Mouse (Mus musculus): Measurements from ENCODE around the gene Cdkl5. TPM values are rescaled to one million over a fixed set of nuclear protein-coding genes. Genes with fewer than 3 reads are reported as not detected.

Gene Cdkl5
- total and polyA plus RNA-seq, 2 experiments from 2014 or later: 1.7 to 3.3 TPM

- Histone ChIP-seq H3K4me2 (ENCODE audit: low read depth, low read length) (no peak overlapping the region), H3K9ac (replicated peaks; ENCODE audit: low read depth, low read length) (no peak overlapping the region), H3K4me1 (ENCODE audit: control insufficient read depth, insufficient read depth) (no peaks in the 10 kb centered on the region), H3K4me3 (ENCODE audit: low read depth, low read length) (no peak overlapping the region), H3K27me3 (ENCODE audit: control insufficient read depth, insufficient read depth, low read length) (no peaks in the 10 kb centered on the region), H3K27ac (ENCODE audit: low read depth) (no peak overlapping the region), H3K36me3 (replicated peaks; ENCODE audit: control insufficient read depth, insufficient read depth, low read length) (no peaks in the 10 kb centered on the region), H3K9me3 (replicated peaks; ENCODE audit: control insufficient read depth, low read length) (no peaks in the 10 kb centered on the region)
- DNase-seq (ENCODE audit: low spot score) (no peak), ATAC-seq (ENCODE audit: insufficient read depth, low read depth) (no peak)
- 82% methylated on average over 1 of the region's 1 CpGs for WGBS
- TF ChIP-seq CTCF (IDR thresholded peaks at IDR 0.05; ENCODE audit: low read depth): no peak
- TF ChIP-seq EP300 (IDR thresholded peaks at IDR 0.05; ENCODE audit: low read depth): no peak
Observed at GRCm38 (mm10) chrX:161018179-161018578, 23.7 kb upstream of the Cdkl5 start.

- ATAC-seq (ENCODE audit: insufficient read depth, low read depth) (no peak), DNase-seq (ENCODE audit: low spot score) (no peak)
- Histone ChIP-seq H3K4me2 (ENCODE audit: low read depth, low read length) (no peak overlapping the region), H3K27me3 (ENCODE audit: control insufficient read depth, insufficient read depth, low read length) (no peaks in the 10 kb centered on the region), H3K4me3 (ENCODE audit: low read depth, low read length) (no peak overlapping the region), H3K4me1 (ENCODE audit: control insufficient read depth, insufficient read depth) (no peaks in the 10 kb centered on the region), H3K9me3 (replicated peaks; ENCODE audit: control insufficient read depth, low read length) (no peaks in the 10 kb centered on the region), H3K9ac (replicated peaks; ENCODE audit: low read depth, low read length) (no peak overlapping the region), H3K36me3 (replicated peaks; ENCODE audit: control insufficient read depth, insufficient read depth, low read length) (no peaks in the 10 kb centered on the region), H3K27ac (ENCODE audit: low read depth) (no peak overlapping the region)
- TF ChIP-seq EP300 (IDR thresholded peaks at IDR 0.05; ENCODE audit: low read depth) (no peak), CTCF (IDR thresholded peaks at IDR 0.05; ENCODE audit: low read depth) (no peak)
- 89% methylated on average over 1 of the region's 1 CpGs for WGBS
Observed at GRCm38 (mm10) chrX:161006272-161006671, 11.8 kb upstream of the Cdkl5 start.

GRCm38 (mm10) chrX:160996051-160996450 lies 1.5 kb upstream of the Cdkl5 start:
- H3K27ac ChIP-seq (ENCODE audit: low read depth): no peak overlapping the region
- no peaks in the 10 kb centered on the region for H3K9me3 ChIP-seq (replicated peaks; ENCODE audit: control insufficient read depth, low read length)
- DNase-seq (ENCODE audit: low spot score) (peak; percentile 16), ATAC-seq (ENCODE audit: insufficient read depth, low read depth) (no peak)
- H3K36me3 ChIP-seq (replicated peaks; ENCODE audit: control insufficient read depth, insufficient read depth, low read length): no peaks in the 10 kb centered on the region
- WGBS: 21% methylated on average over 5 of the region's 5 CpGs
- H3K9ac ChIP-seq (replicated peaks; ENCODE audit: low read depth, low read length): no peak overlapping the region
- no peaks in the 10 kb centered on the region for H3K4me1 ChIP-seq (ENCODE audit: control insufficient read depth, insufficient read depth)
- TF ChIP-seq CTCF (IDR thresholded peaks at IDR 0.05; ENCODE audit: low read depth) (no peak), EP300 (IDR thresholded peaks at IDR 0.05; ENCODE audit: low read depth) (no peak)
- H3K4me3 ChIP-seq (ENCODE audit: low read depth, low read length): no peak overlapping the region
- H3K27me3 ChIP-seq (ENCODE audit: control insufficient read depth, insufficient read depth, low read length): no peaks in the 10 kb centered on the region
- H3K4me2 ChIP-seq (ENCODE audit: low read depth, low read length): peak overlapping the region; percentile 50; the same call in 1 of the 2 replicates

DNA sequence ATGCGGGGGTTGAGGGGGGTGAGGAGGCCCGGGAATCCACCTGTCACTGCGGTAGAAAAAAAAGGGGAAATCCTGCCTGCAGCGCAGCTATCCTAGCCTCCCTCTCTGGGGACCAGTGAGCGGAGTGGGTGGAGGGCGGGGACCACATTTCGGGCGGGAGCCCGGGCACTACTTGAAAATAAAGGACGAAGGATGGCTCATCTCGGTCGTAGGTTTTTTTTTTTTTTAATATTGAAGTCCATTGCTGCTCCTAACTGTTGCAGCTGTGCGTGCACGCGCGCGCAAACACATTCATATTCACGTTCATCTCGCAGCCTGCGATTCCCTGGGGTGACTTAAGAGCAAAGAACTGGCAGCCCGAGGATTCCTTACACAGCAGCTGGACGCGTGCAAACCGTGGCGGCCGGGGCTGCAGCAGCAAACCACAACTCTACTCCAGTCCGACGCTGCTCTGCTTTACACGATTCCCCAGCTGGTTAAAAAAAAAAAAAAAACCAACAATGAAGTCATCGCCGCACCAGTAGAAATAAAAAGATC lies 695 bp upstream of the Cdkl5 start:
- H3K36me3 ChIP-seq (replicated peaks; ENCODE audit: control insufficient read depth, insufficient read depth, low read length): no peaks in the 10 kb centered on the region
- H3K9me3 ChIP-seq (replicated peaks; ENCODE audit: control insufficient read depth, low read length): no peaks in the 10 kb centered on the region
- H3K4me2 ChIP-seq (ENCODE audit: low read depth, low read length): peak overlapping the region; percentile 50
- TF ChIP-seq EP300 (IDR thresholded peaks at IDR 0.05; ENCODE audit: low read depth): no peak
- no peak for TF ChIP-seq CTCF (IDR thresholded peaks at IDR 0.05; ENCODE audit: low read depth)
- H3K27ac ChIP-seq (ENCODE audit: low read depth): peak overlapping the region; percentile 78
- peak overlapping the region; percentile 73 for H3K4me3 ChIP-seq (ENCODE audit: low read depth, low read length)
- no peaks in the 10 kb centered on the region for H3K27me3 ChIP-seq (ENCODE audit: control insufficient read depth, insufficient read depth, low read length)
- ATAC-seq (ENCODE audit: insufficient read depth, low read depth) (peak; percentile 43; the same call in 1 of the 2 replicates), DNase-seq (ENCODE audit: low spot score) (peak; percentile 30)
- peak overlapping the region; percentile 41 for H3K9ac ChIP-seq (replicated peaks; ENCODE audit: low read depth, low read length)
- 19% methylated on average over 31 of the region's 31 CpGs for WGBS
- no peaks in the 10 kb centered on the region for H3K4me1 ChIP-seq (ENCODE audit: control insufficient read depth, insufficient read depth)

DNA sequence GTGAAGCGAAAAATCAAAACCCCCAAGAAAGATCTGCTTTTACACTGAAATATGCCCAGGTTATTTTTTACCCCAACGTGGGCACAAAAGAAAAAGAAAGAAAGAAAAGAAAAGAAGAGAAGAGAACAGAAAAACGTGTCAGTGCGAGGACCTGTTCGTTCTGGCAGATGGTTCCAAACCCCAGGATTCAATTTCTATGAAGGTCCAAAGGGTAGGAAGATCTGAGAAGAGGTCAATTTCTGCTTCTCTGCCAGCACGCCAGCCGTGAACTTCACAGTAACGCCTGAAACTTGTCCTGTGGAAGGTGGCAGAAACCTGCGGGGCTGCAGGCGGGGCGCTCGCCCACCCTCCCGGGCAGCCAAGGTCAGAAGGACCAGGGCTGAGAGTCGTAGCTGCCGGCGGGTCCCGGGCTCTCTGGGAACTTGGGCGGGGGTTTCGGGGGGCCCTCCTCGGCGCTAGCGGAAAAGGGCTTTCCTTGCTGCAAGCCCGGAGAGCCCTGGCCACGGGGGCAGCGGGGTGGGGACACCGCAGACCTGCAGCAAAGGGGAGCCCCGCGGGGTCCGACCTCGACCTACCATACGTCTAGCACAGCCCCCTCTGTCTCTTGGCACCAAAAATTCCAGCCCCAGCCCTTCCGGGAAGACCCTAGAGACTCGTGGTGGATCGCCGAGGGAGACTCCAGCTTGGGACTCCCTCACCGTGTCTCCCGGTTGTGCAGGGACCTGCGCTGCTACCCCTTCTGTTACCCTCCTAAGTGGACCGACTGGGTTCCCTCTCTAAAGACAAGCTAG lies 560 bp downstream of the Cdkl5 start:
- Histone ChIP-seq H3K27ac (ENCODE audit: low read depth) (peak overlapping the region; percentile 88), H3K27me3 (ENCODE audit: control insufficient read depth, insufficient read depth, low read length) (no peaks in the 10 kb centered on the region), H3K4me2 (ENCODE audit: low read depth, low read length) (peak overlapping the region; percentile 70), H3K36me3 (replicated peaks; ENCODE audit: control insufficient read depth, insufficient read depth, low read length) (no peaks in the 10 kb centered on the region), H3K4me1 (ENCODE audit: control insufficient read depth, insufficient read depth) (no peaks in the 10 kb centered on the region), H3K9me3 (replicated peaks; ENCODE audit: control insufficient read depth, low read length) (no peaks in the 10 kb centered on the region), H3K9ac (replicated peaks; ENCODE audit: low read depth, low read length) (peak overlapping the region; percentile 67), H3K4me3 (ENCODE audit: low read depth, low read length) (peak overlapping the region; percentile 73)
- DNase-seq (ENCODE audit: low spot score) (peak; percentile 18), ATAC-seq (ENCODE audit: insufficient read depth, low read depth) (no peak; the same call in 1 of the 2 replicates)
- WGBS: 19% methylated on average over 32 of the region's 39 CpGs
- no peak for TF ChIP-seq EP300 (IDR thresholded peaks at IDR 0.05; ENCODE audit: low read depth)
- TF ChIP-seq CTCF (IDR thresholded peaks at IDR 0.05; ENCODE audit: low read depth): no peak

All from heart, postnatal 0 days (tissue).